Mouse (Mus musculus) layer of hippocampus, adult 8-10 months (tissue): ENCODE results near the gene Isoc2a. TPM values are rescaled to one million over a fixed set of nuclear protein-coding genes. Genes with fewer than 3 reads are reported as not detected.
"Not testable (repeated sequence)": the region's sequence is repeated elsewhere in the genome, so short reads cannot be mapped to it uniquely, and the experiment has no call there.

Source experiments
- DNase-seq, 2 experiments: peaks; one replicate each; pipeline ENCODE4 v3.0.0; 2022; ENCODE audit warnings: low spot score in 2 of 2
- total RNA-seq, 4 experiments: library from RNA; stranded (reverse); gene quantifications; 2 replicates each; pipeline ENCODE4 v1.2.4; 2022

Isoc2a gene
- total RNA-seq, 4 experiments from 2014 or later: 13.7 to 16.0 (median 14.2) TPM

- no peak for DNase-seq
Measured at GRCm38 (mm10) chr7:4864130-4864845, 12.7 kb upstream of the Isoc2a start.

- DNase-seq: no peak
Measured at GRCm38 (mm10) chr7:4865090-4865489, 11.9 kb upstream of the Isoc2a start.

- DNase-seq: peak; percentile 95 to 97
Measured at GRCm38 (mm10) chr7:4865579-4866493, 11.1 kb upstream of the Isoc2a start.

- DNase-seq: no peak
Measured at GRCm38 (mm10) chr7:4866631-4867180, 10.2 kb upstream of the Isoc2a start.

GRCm38 (mm10) chr7:4870133-4870532 lies 6.8 kb upstream of the Isoc2a start, which contains the start of gene Isoc2b:
Gene Isoc2b (minus strand): TSS chr7:4870258.
- DNase-seq: no peak

GRCm38 (mm10) chr7:4877226-4877625 lies 273 bp downstream of the Isoc2a start:
- no peak for DNase-seq

GRCm38 (mm10) chr7:4878186-4878585 lies 1.2 kb downstream of the Isoc2a start:
- no peak for DNase-seq

GRCm38 (mm10) chr7:4879036-4879435 lies 2.1 kb downstream of the Isoc2a start:
- not testable (repeated sequence) for DNase-seq

GRCm38 (mm10) chr7:4886680-4887079 lies 9.7 kb downstream of the Isoc2a start:
- no peak for DNase-seq

- no peak for DNase-seq
Measured at GRCm38 (mm10) chr7:4895186-4895585, 18.2 kb downstream of the Isoc2a start.

GRCm38 (mm10) chr7:4898851-4899648 lies 22.1 kb downstream of the Isoc2a start:
- no peak for DNase-seq

- DNase-seq: no peak
Measured at GRCm38 (mm10) chr7:4899649-4900522, 22.9 kb downstream of the Isoc2a start.

GRCm38 (mm10) chr7:4900523-4900851 lies 23.5 kb downstream of the Isoc2a start:
- DNase-seq: no peak

GRCm38 (mm10) chr7:4901171-4901570 lies 24.2 kb downstream of the Isoc2a start:
- DNase-seq: no peak

- DNase-seq: no peak
Measured at GRCm38 (mm10) chr7:4902404-4902803, 25.5 kb downstream of the Isoc2a start.

- DNase-seq: no peak
Measured at GRCm38 (mm10) chr7:4906466-4906950, 29.6 kb downstream of the Isoc2a start, which contains the start of gene Gm36210. Gene Gm36210 (minus strand): TSS chr7:4906516.

- no peak for DNase-seq
Measured at GRCm38 (mm10) chr7:4911561-4911960, 34.6 kb downstream of the Isoc2a start.

- DNase-seq: no peak
Measured at GRCm38 (mm10) chr7:4912248-4912647, 35.3 kb downstream of the Isoc2a start.

- DNase-seq: peak; percentile 88 to 93
Measured at GRCm38 (mm10) chr7:4915007-4915665, 38.2 kb downstream of the Isoc2a start, which contains the start of gene Zfp628. Gene Zfp628 (plus strand): TSS chr7:4915217.
